Mouse (Mus musculus): Measurements from ENCODE around the gene Snx6.

GRCm38 (mm10) chr12:54795153-54795998 lies at the start of gene Snx6:
- TF ChIP-seq POLR2A (IDR thresholded peaks at IDR 0.05; ENCODE audit: insufficient read depth, low read depth, low read length), result peak; percentile 83
- TF ChIP-seq CTCF (IDR thresholded peaks at IDR 0.05), result no peak
- 0 out of 2 replicates have a peak, but pooled peaks have one; percentile 17 for TF ChIP-seq EP300 (IDR thresholded peaks at IDR 0.05; ENCODE audit: insufficient read depth, low read depth, low read length)
